Mouse (Mus musculus) layer of hippocampus, adult 9-10 months (tissue): Measurements from ENCODE around the gene Txndc17.
"Not testable (repeated sequence)": the region's sequence is repeated elsewhere in the genome, so short reads cannot be mapped to it uniquely, and the experiment has no call there.

ENCODE experiments used
- DNase-seq: peaks from one replicate; pipeline ENCODE4 v3.0.0; 2022; ENCODE audit warnings: low spot score

The Txndc17 gene

GRCm38 (mm10) chr11:72207204-72207833 lies at the start of gene Txndc17, which contains the start of gene 4933427D14Rik:
TSS of gene Txndc17 (plus strand) at chr11:72207547.
TSS of gene 4933427D14Rik (minus strand) at chr11:72207459.
- peak; percentile 60 for DNase-seq

GRCm38 (mm10) chr11:72163198-72163597 lies 44.1 kb upstream of the Txndc17 start:
- DNase-seq = no peak

- DNase-seq = no peak
Observed at GRCm38 (mm10) chr11:72169871-72170270, 37.5 kb upstream of the Txndc17 start.

GRCm38 (mm10) chr11:72171906-72172305 lies 35.4 kb upstream of the Txndc17 start:
- DNase-seq = not testable (repeated sequence)

GRCm38 (mm10) chr11:72173506-72173905 lies 33.8 kb upstream of the Txndc17 start:
- no peak for DNase-seq

- no peak for DNase-seq
Observed at GRCm38 (mm10) chr11:72174721-72175120, 32.6 kb upstream of the Txndc17 start.

- no peak for DNase-seq
Observed at GRCm38 (mm10) chr11:72175966-72176365, 31.4 kb upstream of the Txndc17 start.

GRCm38 (mm10) chr11:72176553-72176952 lies 30.8 kb upstream of the Txndc17 start:
- DNase-seq = no peak

- no peak for DNase-seq
Observed at GRCm38 (mm10) chr11:72180556-72180955, 26.8 kb upstream of the Txndc17 start.

GRCm38 (mm10) chr11:72181136-72181535 lies 26.2 kb upstream of the Txndc17 start:
- no peak for DNase-seq

- DNase-seq = no peak
Observed at GRCm38 (mm10) chr11:72184252-72184651, 23.1 kb upstream of the Txndc17 start.

- DNase-seq = no peak
Observed at GRCm38 (mm10) chr11:72190857-72191256, 16.5 kb upstream of the Txndc17 start.

- no peak for DNase-seq
Observed at GRCm38 (mm10) chr11:72194259-72194658, 13.1 kb upstream of the Txndc17 start.

- no peak for DNase-seq
Observed at GRCm38 (mm10) chr11:72196506-72196905, 10.8 kb upstream of the Txndc17 start.

- DNase-seq = no peak
Observed at GRCm38 (mm10) chr11:72203440-72203839, 3.9 kb upstream of the Txndc17 start.

- DNase-seq = no peak
Observed at GRCm38 (mm10) chr11:72205256-72205655, 2.1 kb upstream of the Txndc17 start.

GRCm38 (mm10) chr11:72206341-72207203 lies 775 bp upstream of the Txndc17 start, which contains the start of gene Gm43951:
TSS of gene Gm43951 (minus strand) at chr11:72206840.
- DNase-seq = no peak

- DNase-seq = no peak
Observed at GRCm38 (mm10) chr11:72207834-72208377, 559 bp downstream of the Txndc17 start.

GRCm38 (mm10) chr11:72214591-72215409 lies 7.5 kb downstream of the Txndc17 start:
- peak; percentile 88 for DNase-seq

- DNase-seq = no peak
Observed at GRCm38 (mm10) chr11:72215410-72215797, 8.1 kb downstream of the Txndc17 start, which contains the start of gene Med31. TSS of gene Med31 (minus strand) at chr11:72215592.

GRCm38 (mm10) chr11:72217116-72217515 lies 9.8 kb downstream of the Txndc17 start:
- DNase-seq = no peak

GRCm38 (mm10) chr11:72221278-72221677 lies 13.9 kb downstream of the Txndc17 start:
- peak; percentile 58 for DNase-seq
